Mouse (Mus musculus) bone marrow macrophage, adult 2 months (primary cell): ENCODE measurements around the gene Ppp1r16b.

ENCODE experiments used
- CTCF ChIP-seq: IDR thresholded peaks from 2 replicates; pipeline ENCODE4 v1.5.1; 2012; ENCODE audit warnings: low read depth, mild to moderate bottlenecking, low read length, moderate library complexity
- POLR2A ChIP-seq: IDR thresholded peaks from 2 replicates; pipeline ENCODE4 v1.6.1; 2012; ENCODE audit warnings: mild to moderate bottlenecking, low read depth, low read length, borderline replicate concordance

DNA sequence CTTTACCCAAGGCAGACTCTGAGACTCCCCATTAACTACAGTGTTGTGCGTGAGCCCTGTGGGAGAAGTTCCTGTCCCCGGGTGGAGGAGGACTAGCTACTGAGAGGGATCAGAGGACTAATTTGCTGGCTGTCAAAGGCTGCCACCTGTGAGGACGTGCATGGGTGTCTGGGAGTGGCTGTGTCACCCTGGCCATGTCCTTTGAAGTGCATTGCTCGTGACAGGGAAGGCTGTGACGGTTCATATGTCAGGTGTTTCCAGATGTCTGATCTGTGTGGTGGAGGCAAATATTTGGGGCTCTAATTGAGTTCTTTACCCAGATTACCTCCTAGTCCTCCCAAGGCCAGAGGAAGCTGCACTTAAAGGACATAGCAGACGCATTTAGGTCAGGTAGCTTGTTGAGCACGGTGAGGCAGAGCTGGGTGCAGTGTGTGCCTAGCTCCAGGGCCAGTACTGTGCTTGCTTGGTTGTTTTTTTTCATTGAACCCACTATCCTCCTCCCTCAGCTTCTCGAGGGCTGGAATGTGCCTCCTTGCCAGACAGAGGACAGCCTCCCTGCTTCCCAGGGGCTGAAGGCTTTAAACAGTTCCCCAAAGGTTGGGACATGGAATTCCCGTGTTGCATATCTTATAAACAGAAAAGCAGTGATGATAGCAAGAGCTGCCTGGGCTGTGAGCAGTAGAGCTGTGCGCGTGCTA is 106.0 kb downstream of the Ppp1r16b start:
- TF ChIP-seq CTCF (no peak), POLR2A (no peak)
